Mouse (Mus musculus) intestine, embryonic 16.5 days (tissue): ENCODE data around the gene Olfr328. TPM values are rescaled to one million over a fixed set of nuclear protein-coding genes. Genes with fewer than 3 reads are reported as not detected.

Experiments
- polyA plus RNA-seq: library from polyadenylated mRNA; unstranded; fragments of >200 nt; fragmentation: Nextera tagmentation; extraction: Ambion mirVana; gene quantifications from 2 replicates; pipeline ENCODE4 v1.2.1, GENCODE M21; 2015

Olfr328 gene
- polyA plus RNA-seq, 1 experiment from 2014 or later, result 0.06 TPM

Other genes starting within 250 kb of the Olfr328 start
- gene Zfp692, start 248.6 kb downstream of the Olfr328 start, polyA plus RNA-seq, result 20.7 and 22.0 TPM in 2 replicates
- gene Zfp672, start 225.3 kb downstream of the Olfr328 start, polyA plus RNA-seq, result 35.4 and 35.5 TPM in 2 replicates
- 28.3 TPM in 2 replicates for gene Sh3bp5l, start 224.9 kb downstream of the Olfr328 start, polyA plus RNA-seq
- 1,405 and 1,451 TPM in 2 replicates for gene Lypd8, start 176.6 kb downstream of the Olfr328 start, polyA plus RNA-seq
- gene 1810065E05Rik, start 134.5 kb downstream of the Olfr328 start, polyA plus RNA-seq, result 0.15 and 0.20 TPM in 2 replicates
- not detected in 2 replicates for gene Gm12253, start 123.1 kb downstream of the Olfr328 start, polyA plus RNA-seq
- not detected in 2 replicates for gene Lypd9, start 102.7 kb downstream of the Olfr328 start, polyA plus RNA-seq
- gene Olfr30, start 93.4 kb downstream of the Olfr328 start, polyA plus RNA-seq, result not detected in 2 replicates
- gene Olfr332, start 63.1 kb downstream of the Olfr328 start, polyA plus RNA-seq, result not detected in 2 replicates
- not detected in 2 replicates for gene Olfr331, start 53.1 kb downstream of the Olfr328 start, polyA plus RNA-seq
- not detected in 2 replicates for gene Olfr330, start 20.8 kb downstream of the Olfr328 start, polyA plus RNA-seq
- gene Olfr329-ps, start 9.2 kb downstream of the Olfr328 start, polyA plus RNA-seq, result not detected in 2 replicates
- not detected in 2 replicates for gene Olfr224, start 14.9 kb upstream of the Olfr328 start, polyA plus RNA-seq
- gene Olfr325, start 22.1 kb upstream of the Olfr328 start, polyA plus RNA-seq, result not detected in 2 replicates
- gene Olfr324, start 39.5 kb upstream of the Olfr328 start, polyA plus RNA-seq, result not detected in 2 replicates
- gene 2210407C18Rik, start 60.4 kb upstream of the Olfr328 start, polyA plus RNA-seq, result 0.51 TPM in 1 of 2 replicates, not detected in the other
- not detected in 2 replicates for gene Olfr323, start 74.9 kb upstream of the Olfr328 start, polyA plus RNA-seq
- 0.12 and 0.27 TPM in 2 replicates for gene Trim58, start 84.8 kb upstream of the Olfr328 start, polyA plus RNA-seq
- not detected in 2 replicates for gene Olfr322, start 103.1 kb upstream of the Olfr328 start, polyA plus RNA-seq
- not detected in 2 replicates for gene Olfr320, start 125.5 kb upstream of the Olfr328 start, polyA plus RNA-seq
- not detected in 2 replicates for gene Olfr319, start 143.5 kb upstream of the Olfr328 start, polyA plus RNA-seq
- not detected in 2 replicates for gene Olfr318, start 168.4 kb upstream of the Olfr328 start, polyA plus RNA-seq
- gene Olfr317, start 183.6 kb upstream of the Olfr328 start, polyA plus RNA-seq, result not detected in 2 replicates
- not detected in 2 replicates for gene Olfr316, start 197.1 kb upstream of the Olfr328 start, polyA plus RNA-seq
- not detected in 2 replicates for gene Olfr315, start 217.6 kb upstream of the Olfr328 start, polyA plus RNA-seq
- gene Olfr314, start 227.3 kb upstream of the Olfr328 start, polyA plus RNA-seq, result not detected in 2 replicates
- 8.5 and 10.4 TPM in 2 replicates for gene Fam183b, start 246.3 kb upstream of the Olfr328 start, polyA plus RNA-seq